Mouse (Mus musculus): ENCODE data around the gene Pex26. TPM values are rescaled to one million over a fixed set of nuclear protein-coding genes. Genes with fewer than 3 reads are reported as not detected.

Gene Pex26
- polyA plus RNA-seq, 1 experiment from 2014 or later: 10.3 TPM

DNA sequence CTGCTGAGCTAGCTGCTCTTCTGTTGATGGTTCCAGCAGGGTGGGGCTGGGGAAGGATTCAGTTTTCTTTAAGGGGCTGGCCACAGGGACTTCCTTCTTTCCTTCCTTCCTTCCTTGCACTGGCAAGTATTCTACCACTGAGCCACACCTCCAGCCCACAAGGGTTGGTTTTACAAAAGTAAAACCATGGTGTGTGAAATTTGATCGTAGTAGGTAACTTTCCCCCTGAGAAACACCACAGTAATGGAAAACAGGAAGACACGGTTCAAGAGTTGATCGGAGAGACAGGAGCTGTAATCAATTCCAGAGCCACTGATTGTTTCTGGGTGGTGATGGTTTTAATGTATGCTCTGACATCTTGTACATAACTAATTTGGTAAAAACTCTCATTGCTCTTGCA is 34.0 kb upstream of the Pex26 start:
- H3K27me3 ChIP-seq (ENCODE audit: low read depth, poor library complexity, severe bottlenecking): no peaks in the 10 kb centered on the region
- no peaks in the 10 kb centered on the region for H3K9me3 ChIP-seq (replicated peaks)
- H3K36me3 ChIP-seq: no peaks in the 10 kb centered on the region
- peaks cover 30% of the 10 kb centered on the region for H3K4me1 ChIP-seq
- DNase-seq (ENCODE audit: low spot score): no peak
- H3K27ac ChIP-seq: peak overlapping the region; percentile 59
- WGBS: 29% methylated on average over 3 of the region's 3 CpGs
- no peak overlapping the region for H3K4me3 ChIP-seq

DNA sequence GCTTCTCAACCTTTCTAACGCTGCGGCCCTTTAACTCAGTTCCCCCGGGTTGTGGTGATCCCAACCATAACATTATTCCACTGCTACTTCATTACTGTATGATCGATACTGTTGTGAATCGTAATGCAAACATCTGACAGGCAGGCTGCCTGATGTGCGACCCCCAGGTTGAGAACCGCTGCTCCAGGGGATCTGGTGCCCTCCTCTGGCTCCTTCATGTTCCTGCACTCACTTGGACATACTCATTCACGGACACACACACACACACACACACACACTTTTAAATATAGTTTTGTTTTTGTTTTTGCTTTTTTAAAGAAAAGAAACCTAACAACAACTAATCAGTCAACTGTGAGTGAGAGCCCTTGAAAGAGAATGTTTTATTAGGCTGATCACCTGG is 33.3 kb upstream of the Pex26 start:
- H3K9me3 ChIP-seq (replicated peaks): no peaks in the 10 kb centered on the region
- no peak for DNase-seq (ENCODE audit: low spot score)
- H3K27ac ChIP-seq: no peak overlapping the region
- peaks cover 26% of the 10 kb centered on the region for H3K4me1 ChIP-seq
- H3K27me3 ChIP-seq (ENCODE audit: low read depth, poor library complexity, severe bottlenecking): no peaks in the 10 kb centered on the region
- no peak overlapping the region for H3K4me3 ChIP-seq
- no peaks in the 10 kb centered on the region for H3K36me3 ChIP-seq
- WGBS: 94% methylated on average over 8 of the region's 8 CpGs

GRCm38 (mm10) chr6:121151732-121152131 is 31.7 kb upstream of the Pex26 start:
- Histone ChIP-seq H3K4me3 (no peak overlapping the region), H3K9me3 (replicated peaks) (no peaks in the 10 kb centered on the region), H3K27me3 (ENCODE audit: low read depth, poor library complexity, severe bottlenecking) (no peaks in the 10 kb centered on the region), H3K4me1 (peaks cover 17% of the 10 kb centered on the region), H3K36me3 (no peaks in the 10 kb centered on the region), H3K27ac (no peak overlapping the region; the same call in 1 of the 2 replicates)
- 65% methylated on average over 6 of the region's 6 CpGs for WGBS
- no peak for DNase-seq (ENCODE audit: low spot score)

- no peaks in the 10 kb centered on the region for H3K9me3 ChIP-seq (replicated peaks)
- no peak overlapping the region for H3K4me3 ChIP-seq
- H3K27me3 ChIP-seq (ENCODE audit: low read depth, poor library complexity, severe bottlenecking): 0 out of 2 replicates have a peak, but pooled peaks cover 1% of the 10 kb centered on the region
- H3K27ac ChIP-seq: no peak overlapping the region
- peaks cover 14% of the 10 kb centered on the region for H3K4me1 ChIP-seq
- DNase-seq (ENCODE audit: low spot score): no peak
- H3K36me3 ChIP-seq: no peaks in the 10 kb centered on the region
- WGBS: 84% methylated on average over 8 of the region's 8 CpGs
These were observed 30.3 kb upstream of the Pex26 start for GRCm38 (mm10) chr6:121153177-121153576.

GRCm38 (mm10) chr6:121154451-121155300 is 28.8 kb upstream of the Pex26 start:
- no peaks in the 10 kb centered on the region for H3K36me3 ChIP-seq
- peaks cover 6% of the 10 kb centered on the region; the same call in 1 of the 2 replicates for H3K4me1 ChIP-seq
- DNase-seq (ENCODE audit: low spot score): no peak
- no peak overlapping the region for H3K4me3 ChIP-seq
- 0 out of 2 replicates have a peak, but pooled peaks cover 3% of the 10 kb centered on the region for H3K27me3 ChIP-seq (ENCODE audit: low read depth, poor library complexity, severe bottlenecking)
- WGBS: 90% methylated on average over 16 of the region's 16 CpGs
- no peak overlapping the region for H3K27ac ChIP-seq
- H3K9me3 ChIP-seq (replicated peaks): no peaks in the 10 kb centered on the region

DNA sequence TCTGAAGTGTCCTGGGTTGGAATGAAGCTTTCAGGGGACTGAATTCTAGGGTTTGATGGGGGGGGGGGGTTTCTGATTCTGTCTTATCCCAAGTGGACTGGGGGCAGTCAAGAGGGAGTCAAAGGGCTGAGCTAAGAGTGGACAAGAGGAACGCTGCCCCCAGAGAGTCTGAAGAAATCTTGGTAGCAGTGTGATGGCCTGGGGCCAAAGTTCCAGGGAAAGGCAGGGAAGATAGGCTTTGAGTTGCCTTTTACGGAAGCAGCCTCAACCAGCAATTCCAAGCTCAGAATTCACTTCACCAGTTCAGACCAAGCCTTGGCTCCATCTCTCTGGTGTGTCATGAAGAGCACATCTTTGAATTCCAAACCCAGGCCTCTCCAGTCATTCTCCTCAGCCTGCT is 27.4 kb upstream of the Pex26 start:
- H3K27me3 ChIP-seq (ENCODE audit: low read depth, poor library complexity, severe bottlenecking): 0 out of 2 replicates have a peak, but pooled peaks cover 3% of the 10 kb centered on the region
- 88% methylated on average over 2 of the region's 2 CpGs for WGBS
- DNase-seq (ENCODE audit: low spot score): no peak
- H3K4me3 ChIP-seq: no peak overlapping the region
- peaks cover 6% of the 10 kb centered on the region; the same call in 1 of the 2 replicates for H3K4me1 ChIP-seq
- no peaks in the 10 kb centered on the region for H3K36me3 ChIP-seq
- no peak overlapping the region for H3K27ac ChIP-seq
- H3K9me3 ChIP-seq (replicated peaks): no peaks in the 10 kb centered on the region

GRCm38 (mm10) chr6:121159616-121160015 is 23.9 kb upstream of the Pex26 start:
- no peak overlapping the region for H3K4me3 ChIP-seq
- no peaks in the 10 kb centered on the region for H3K4me1 ChIP-seq
- 0 out of 2 replicates have a peak, but pooled peaks cover 3% of the 10 kb centered on the region for H3K27me3 ChIP-seq (ENCODE audit: low read depth, poor library complexity, severe bottlenecking)
- no peaks in the 10 kb centered on the region for H3K9me3 ChIP-seq (replicated peaks)
- H3K36me3 ChIP-seq: no peaks in the 10 kb centered on the region
- WGBS: 94% methylated on average over 5 of the region's 5 CpGs
- DNase-seq (ENCODE audit: low spot score): no peak
- H3K27ac ChIP-seq: no peak overlapping the region

GRCm38 (mm10) chr6:121160126-121160525 is 23.3 kb upstream of the Pex26 start:
- Histone ChIP-seq H3K4me1 (no peaks in the 10 kb centered on the region), H3K4me3 (no peak overlapping the region), H3K27me3 (ENCODE audit: low read depth, poor library complexity, severe bottlenecking) (0 out of 2 replicates have a peak, but pooled peaks cover 3% of the 10 kb centered on the region), H3K9me3 (replicated peaks) (no peaks in the 10 kb centered on the region), H3K27ac (no peak overlapping the region), H3K36me3 (no peaks in the 10 kb centered on the region)
- WGBS: 78% methylated on average over 6 of the region's 6 CpGs
- DNase-seq (ENCODE audit: low spot score): no peak

DNA sequence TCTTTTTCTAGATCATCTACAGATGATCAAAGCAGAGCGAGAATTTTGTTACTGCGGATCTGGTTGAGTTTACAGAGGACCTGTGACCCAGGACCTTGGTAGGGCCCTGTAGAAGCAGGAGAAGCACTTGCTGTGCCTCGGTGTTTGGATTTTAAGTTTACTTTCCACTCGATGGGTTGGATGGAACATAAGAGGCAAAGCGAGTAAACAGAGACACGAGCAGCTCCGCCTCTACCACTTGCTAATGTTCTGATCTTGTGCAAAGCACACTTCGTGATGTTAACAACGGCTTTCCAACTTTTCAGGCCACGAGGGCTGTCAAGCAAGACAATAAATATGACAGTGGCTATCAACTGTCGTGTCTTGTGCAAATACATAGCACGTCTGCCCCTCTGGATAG is 20.9 kb upstream of the Pex26 start:
- Histone ChIP-seq H3K36me3 (no peaks in the 10 kb centered on the region), H3K4me1 (peaks cover 12% of the 10 kb centered on the region), H3K4me3 (no peak overlapping the region), H3K27ac (no peak overlapping the region), H3K9me3 (replicated peaks) (no peaks in the 10 kb centered on the region), H3K27me3 (ENCODE audit: low read depth, poor library complexity, severe bottlenecking) (0 out of 2 replicates have a peak, but pooled peaks cover 3% of the 10 kb centered on the region)
- 85% methylated on average over 12 of the region's 12 CpGs for WGBS
- no peak for DNase-seq (ENCODE audit: low spot score)

GRCm38 (mm10) chr6:121166098-121166552 is 17.3 kb upstream of the Pex26 start:
- H3K4me3 ChIP-seq: no peak overlapping the region

DNA sequence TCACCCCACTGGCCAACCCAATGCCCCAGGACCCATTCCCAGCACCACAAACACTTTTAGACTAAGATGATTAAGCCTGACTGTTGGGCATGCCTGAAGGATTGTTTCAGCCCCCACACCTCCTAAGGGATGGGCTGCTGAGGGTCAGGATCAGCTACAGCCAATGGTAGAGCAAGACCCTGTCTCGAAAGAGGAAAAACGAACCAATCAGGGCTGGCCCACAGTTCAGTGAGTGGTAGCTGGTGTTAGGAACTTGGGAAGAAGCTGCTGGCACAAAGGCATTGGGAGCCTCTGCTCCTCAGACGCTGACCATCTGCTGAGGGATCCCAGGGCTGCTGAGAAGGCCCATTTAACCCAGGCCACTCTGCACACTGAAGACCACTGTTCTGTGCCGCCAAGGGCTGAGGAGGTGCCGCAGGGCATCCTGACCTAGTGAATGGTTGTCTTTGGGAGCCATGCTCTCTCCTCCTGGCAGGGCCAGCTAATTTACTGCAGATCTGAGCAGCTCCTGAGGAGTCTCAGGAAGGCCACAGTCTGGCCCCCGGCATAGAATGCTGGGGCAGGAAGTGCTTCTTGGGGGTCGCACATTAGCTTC is 16.0 kb upstream of the Pex26 start:
- Histone ChIP-seq H3K27me3 (ENCODE audit: low read depth, poor library complexity, severe bottlenecking) (no peaks in the 10 kb centered on the region), H3K4me3 (no peak overlapping the region), H3K4me1 (peaks cover 17% of the 10 kb centered on the region), H3K9me3 (replicated peaks) (no peaks in the 10 kb centered on the region), H3K36me3 (no peaks in the 10 kb centered on the region), H3K27ac (peak overlapping the region; percentile 5; the same call in 1 of the 2 replicates)
- 68% methylated on average over 7 of the region's 7 CpGs for WGBS
- no peak for DNase-seq (ENCODE audit: low spot score)

More at GRCm38 (mm10) chr6:121166098-121166552, 17.3 kb upstream of the Pex26 start:
- DNase-seq (ENCODE audit: low spot score): no peak
- Histone ChIP-seq H3K27ac (0 out of 2 replicates have a peak overlapping the region, but pooled peaks have one; percentile 6), H3K4me1 (peaks cover 17% of the 10 kb centered on the region), H3K27me3 (ENCODE audit: low read depth, poor library complexity, severe bottlenecking) (no peaks in the 10 kb centered on the region), H3K9me3 (replicated peaks) (no peaks in the 10 kb centered on the region), H3K36me3 (no peaks in the 10 kb centered on the region)
- WGBS: 62% methylated on average over 10 of the region's 10 CpGs

DNA sequence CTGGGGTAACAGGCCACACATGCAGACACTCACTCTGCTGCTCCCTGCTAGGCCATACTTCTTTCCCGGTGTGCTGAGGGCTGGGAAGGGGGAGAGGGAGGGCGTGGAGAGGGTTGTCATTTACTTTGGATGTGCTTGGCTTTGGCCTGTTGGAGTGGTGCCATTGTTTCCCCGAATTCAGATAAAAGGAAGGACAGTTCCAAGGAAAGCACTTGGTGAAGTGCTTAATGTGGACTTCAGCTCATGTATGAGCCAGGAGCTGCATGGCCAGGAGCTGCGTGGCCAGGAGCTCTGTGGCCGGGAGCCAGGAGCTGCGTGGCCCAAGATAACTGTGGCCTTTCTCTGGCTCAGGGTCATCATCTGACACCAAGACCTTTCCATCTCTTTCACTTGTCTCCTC is 12.4 kb upstream of the Pex26 start:
- no peak for DNase-seq (ENCODE audit: low spot score)
- H3K9me3 ChIP-seq (replicated peaks): no peaks in the 10 kb centered on the region
- WGBS: 86% methylated on average over 6 of the region's 6 CpGs

DNA sequence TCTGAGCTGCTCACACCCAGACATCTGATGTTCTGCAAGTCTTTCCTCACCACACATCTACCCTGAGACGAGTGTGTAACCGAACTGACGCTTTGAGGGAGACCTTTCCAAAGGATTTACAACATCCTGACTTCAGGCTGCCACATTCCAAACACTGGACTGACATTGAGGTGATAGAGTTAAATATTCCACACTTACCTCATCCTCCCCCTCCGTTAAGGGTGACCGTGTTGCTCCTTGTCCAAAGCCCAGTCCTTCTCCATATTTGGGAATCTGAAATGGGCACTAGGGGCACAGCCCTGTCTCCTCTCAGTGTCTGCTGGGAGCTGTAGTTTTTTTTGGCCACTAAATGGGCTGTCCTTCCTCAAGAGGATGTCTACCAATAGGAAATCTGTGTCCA is 10.0 kb upstream of the Pex26 start:
- H3K4me3 ChIP-seq: no peak overlapping the region
- H3K4me1 ChIP-seq: peaks cover 30% of the 10 kb centered on the region
- H3K36me3 ChIP-seq: no peaks in the 10 kb centered on the region
- H3K27ac ChIP-seq: no peak overlapping the region
- 59% methylated on average over 5 of the region's 5 CpGs for WGBS
- H3K27me3 ChIP-seq (ENCODE audit: low read depth, poor library complexity, severe bottlenecking): no peaks in the 10 kb centered on the region
- H3K9me3 ChIP-seq (replicated peaks): no peaks in the 10 kb centered on the region
- DNase-seq (ENCODE audit: low spot score): no peak

More for the DNA sequence above, 12.4 kb upstream of the Pex26 start:
- Histone ChIP-seq H3K4me1 (peaks cover 23% of the 10 kb centered on the region), H3K27ac (no peak overlapping the region), H3K27me3 (ENCODE audit: low read depth, poor library complexity, severe bottlenecking) (no peaks in the 10 kb centered on the region), H3K4me3 (no peak overlapping the region), H3K36me3 (no peaks in the 10 kb centered on the region)
